Mouse (Mus musculus): ENCODE data around the gene Rrbp1.

GRCm38 (mm10) chr2:144014051-144014450, 3.0 kb upstream of the Rrbp1 start:
- no peak for TF ChIP-seq MAX (IDR thresholded peaks at IDR 0.05; ENCODE audit: low read depth)
- TF ChIP-seq MYOD1 (IDR thresholded peaks at IDR 0.05; ENCODE audit: control insufficient read depth in 1 of 3, insufficient read length in 2 of 3, low read depth in 2 of 3), result no peak
- TF ChIP-seq POLR2A (IDR thresholded peaks at IDR 0.05; ENCODE audit: insufficient read length, low read depth), result no peak
- no peak for TF ChIP-seq POLR2AphosphoS2 (IDR thresholded peaks at IDR 0.05; ENCODE audit: insufficient read length, low read depth)
- no peak for TF ChIP-seq TCF3 (IDR thresholded peaks at IDR 0.05; ENCODE audit: insufficient read length, low read depth)
- TF ChIP-seq SRF (IDR thresholded peaks at IDR 0.05; ENCODE audit: control insufficient read depth, insufficient read length, low read depth), result no peak
- TF ChIP-seq CEBPB (IDR thresholded peaks at IDR 0.05; ENCODE audit: insufficient read depth, poor library complexity, severe bottlenecking), result no peak
- no peak for TF ChIP-seq TCF12 (IDR thresholded peaks at IDR 0.05; ENCODE audit: insufficient read depth, poor library complexity, severe bottlenecking)
- no peak for TF ChIP-seq E2F4 (IDR thresholded peaks at IDR 0.05; ENCODE audit: insufficient read depth)

Data from myocyte (in vitro differentiated cells).